Comparison of ENCODE assay signal across 22 mouse cellular contexts in genomic region chr2:165736297-165736696, GRCm38 (mm10).
DNase-seq lines count a peak whose midpoint lies in the region; ATAC-seq and TF ChIP-seq lines count a peak whose summit lies in the region.
"Had no signal": no experiment of that assay in that cellular context is flagged by ENCODE, and none has a peak within 500 bp of the region (broad histone marks: within the 10 kb centered on the region; RNA-seq: fewer than 3 reads in every experiment).

No protein-coding gene starts in this region.

- DNase-seq in gastrocnemius, adult 2 months, result no peak
- DNase-seq in gastrocnemius, postnatal 4 days (ENCODE audit: low spot score in 2 of 2), result no peak
- peak; percentile 5 for DNase-seq in neural tube, embryonic 11.5 days (ENCODE audit: low spot score)
- peak; percentile 47 for DNase-seq in brain, embryonic 14.5 days (ENCODE audit: low read depth)
- no peak for DNase-seq in right cerebral cortex, postnatal 25 days
- DNase-seq in frontal cortex, adult 2 months (ENCODE audit: extremely low spot score in 1 of 2, low spot score in 1 of 2), result no peak
- DNase-seq: adrenal gland, postnatal 10 days; cerebellum, adult 9-11 months; cerebellum, postnatal 36 days; gastrocnemius, postnatal 14 days; heart, postnatal 4 days; kidney, adult 18-20 months had no signal

- H3K9me3 ChIP-seq in neural tube, embryonic 11.5 days (ENCODE audit: control insufficient read depth, low read length), result no peaks in the 10 kb centered on the region
- H3K9me3 ChIP-seq in neural tube, embryonic 15.5 days (replicated peaks), result 0 out of 2 replicates have a peak, but pooled peaks cover 4% of the 10 kb centered on the region
- H3K9me3 ChIP-seq: embryonic facial prominence, embryonic 15.5 days; G1E; heart, embryonic 13.5 days; hindbrain, embryonic 12.5 days had no signal

- no peak overlapping the region for H3K9ac ChIP-seq in neural tube, embryonic 11.5 days (ENCODE audit: low read length)
- H3K9ac ChIP-seq in neural tube, embryonic 15.5 days (replicated peaks), result no peak overlapping the region
- H3K9ac ChIP-seq: embryonic facial prominence, embryonic 15.5 days; heart, embryonic 13.5 days; hindbrain, embryonic 12.5 days had no signal

- no peaks in the 10 kb centered on the region for H3K27me3 ChIP-seq in neural tube, embryonic 11.5 days (ENCODE audit: control insufficient read depth, insufficient read depth, low read length)
- H3K27me3 ChIP-seq in neural tube, embryonic 15.5 days (replicated peaks), result no peaks in the 10 kb centered on the region
- H3K27me3 ChIP-seq: embryonic facial prominence, embryonic 15.5 days; hindbrain, embryonic 12.5 days had no signal

- H3K36me3 ChIP-seq in neural tube, embryonic 11.5 days (ENCODE audit: control insufficient read depth, insufficient read depth, low read length), result no peaks in the 10 kb centered on the region
- H3K36me3 ChIP-seq in neural tube, embryonic 15.5 days, result no peaks in the 10 kb centered on the region
- H3K36me3 ChIP-seq: embryonic facial prominence, embryonic 15.5 days; G1E; heart, embryonic 13.5 days; hindbrain, embryonic 12.5 days had no signal

- TF ChIP-seq POLR2A in brain, embryonic 14.5 days (IDR thresholded peaks at IDR 0.05; ENCODE audit: borderline replicate concordance, extremely low read depth, insufficient read depth, insufficient read length, poor library complexity, severe bottlenecking), result no peak

- no peak overlapping the region for H3K4me3 ChIP-seq in gastrocnemius, adult 2 months
- H3K4me3 ChIP-seq in neural tube, embryonic 11.5 days (ENCODE audit: low read depth, low read length), result no peak overlapping the region
- no peak overlapping the region for H3K4me3 ChIP-seq in neural tube, embryonic 15.5 days (replicated peaks)
- H3K4me3 ChIP-seq: embryonic facial prominence, embryonic 15.5 days; erythroblast, embryonic 14.5 days; forebrain, embryonic 10.5 days; heart, embryonic 13.5 days; hindbrain, embryonic 12.5 days had no signal

- no peak for ATAC-seq in neural tube, embryonic 11.5 days (ENCODE audit: insufficient read depth, low FRiP score, low TSS enrichment)
- no peak for ATAC-seq in neural tube, embryonic 15.5 days (ENCODE audit: low FRiP score)
- ATAC-seq: CD4-positive, CD25-positive, alpha-beta regulatory T cell, adult 4 months; hindbrain, embryonic 16.5 days; inflammation-experienced regulatory T-cells, adult 6 months had no signal

- H3K4me2 ChIP-seq in neural tube, embryonic 11.5 days (ENCODE audit: low read depth), result no peak overlapping the region
- H3K4me2 ChIP-seq in neural tube, embryonic 15.5 days, result no peak overlapping the region
- H3K4me2 ChIP-seq: embryonic facial prominence, embryonic 15.5 days; heart, embryonic 13.5 days; hindbrain, embryonic 12.5 days had no signal

- H3K27ac ChIP-seq in gastrocnemius, adult 2 months, result 0 out of 2 replicates have a peak overlapping the region, but pooled peaks have one; percentile 20
- no peak overlapping the region for H3K27ac ChIP-seq in neural tube, embryonic 11.5 days (ENCODE audit: low read depth, low read length)
- H3K27ac ChIP-seq in neural tube, embryonic 15.5 days (replicated peaks), result no peak overlapping the region
- H3K27ac ChIP-seq: embryonic facial prominence, embryonic 15.5 days; forebrain, embryonic 10.5 days; heart, embryonic 13.5 days; hindbrain, embryonic 12.5 days had no signal

- 69% methylated on average over 2 of the region's 2 CpGs for WGBS in neural tube, embryonic 11.5 days
- WGBS in neural tube, embryonic 15.5 days, result 59% methylated on average over 2 of the region's 2 CpGs

- TF ChIP-seq CTCF in gastrocnemius, adult 2 months (IDR thresholded peaks at IDR 0.05), result peak; percentile 0; the same call in 1 of the 2 replicates
- no peak for TF ChIP-seq CTCF in brain, embryonic 14.5 days (IDR thresholded peaks at IDR 0.05; ENCODE audit: borderline replicate concordance, extremely low read depth, insufficient read depth, insufficient read length)

- intact Hi-C loops in gastrocnemius, adult 2 months (cut with DNase I), result no loop called here

- H3K4me1 ChIP-seq in neural tube, embryonic 11.5 days (ENCODE audit: control insufficient read depth, insufficient read depth, low read length), result peaks cover 9% of the 10 kb centered on the region; the same call in 1 of the 2 replicates
- peaks cover 21% of the 10 kb centered on the region for H3K4me1 ChIP-seq in neural tube, embryonic 15.5 days

Comparison
In these comparisons a context has a peak if more than half of its experiments do, and no peak if none do; other contexts are left out.
1. DNase-seq: peak in neural tube, embryonic 11.5 days (single experiment) and brain, embryonic 14.5 days (single experiment); none in gastrocnemius, adult 2 months (single experiment), gastrocnemius, postnatal 4 days (0 of 2), right cerebral cortex, postnatal 25 days (single experiment) and frontal cortex, adult 2 months (0 of 2).